Comparison of ENCODE assay signal across 24 mouse cellular contexts in the genomic region with DNA sequence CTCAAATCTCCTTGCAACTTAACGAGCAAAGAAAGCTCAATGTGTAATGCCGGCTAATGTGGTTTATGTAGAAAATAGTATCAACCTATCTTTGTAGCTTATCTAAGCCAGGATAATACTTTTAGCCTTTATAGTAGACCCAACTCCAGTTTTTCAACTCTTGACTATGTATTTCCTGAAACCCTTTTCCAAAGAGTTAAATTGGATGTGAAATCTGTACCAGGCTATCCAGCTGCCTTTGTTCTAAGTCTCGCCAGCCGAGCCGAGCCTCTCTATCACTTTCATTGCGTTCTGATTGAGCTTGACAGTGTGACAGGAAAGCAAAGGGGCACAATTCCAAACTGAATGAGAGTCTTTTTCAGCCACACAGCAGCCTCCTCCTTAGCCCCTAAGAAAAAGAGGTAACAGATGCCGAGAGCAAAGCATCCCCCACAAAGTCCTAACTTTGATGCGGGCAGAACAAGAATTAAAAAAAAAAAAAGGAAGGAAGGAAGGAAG.
DNase-seq lines count a peak whose midpoint lies in the region; ATAC-seq lines count a peak whose summit lies in the region.
"Had no signal": no experiment of that assay in that cellular context is flagged by ENCODE, and none has a peak within 500 bp of the region (broad histone marks: within the 10 kb centered on the region; RNA-seq: fewer than 3 reads in every experiment).

No protein-coding gene starts in this region.

- no peaks in the 10 kb centered on the region for H3K9me3 ChIP-seq in midbrain, embryonic 10.5 days (replicated peaks)
- H3K9me3 ChIP-seq in midbrain, embryonic 16.5 days (replicated peaks; ENCODE audit: control insufficient read depth, low read length, poor library complexity, severe bottlenecking), result no peaks in the 10 kb centered on the region
- H3K9me3 ChIP-seq in midbrain, embryonic 12.5 days, result no peaks in the 10 kb centered on the region
- H3K9me3 ChIP-seq: forebrain, embryonic 13.5 days; G1E; heart, embryonic 12.5 days; hindbrain, embryonic 15.5 days; limb, embryonic 13.5 days; liver, embryonic 13.5 days; stomach, embryonic 15.5 days had no signal

- H3K36me3 ChIP-seq in midbrain, embryonic 10.5 days, result no peaks in the 10 kb centered on the region
- H3K36me3 ChIP-seq in midbrain, embryonic 16.5 days (ENCODE audit: control insufficient read depth, insufficient read depth, low read length), result no peaks in the 10 kb centered on the region
- no peaks in the 10 kb centered on the region for H3K36me3 ChIP-seq in midbrain, embryonic 12.5 days
- H3K36me3 ChIP-seq: G1E; heart, embryonic 12.5 days; hindbrain, embryonic 15.5 days; limb, embryonic 13.5 days; liver, embryonic 13.5 days; stomach, embryonic 15.5 days had no signal

- H3K4me2 ChIP-seq in midbrain, embryonic 16.5 days (ENCODE audit: low read length), result no peak overlapping the region
- H3K4me2 ChIP-seq in midbrain, embryonic 12.5 days (replicated peaks), result peak overlapping the region; percentile 13; the same call in 1 of the 2 replicates
- H3K4me2 ChIP-seq: forebrain, embryonic 13.5 days; heart, embryonic 12.5 days; hindbrain, embryonic 15.5 days; limb, embryonic 13.5 days; liver, embryonic 13.5 days; lung, embryonic 14.5 days; stomach, embryonic 15.5 days had no signal

- no peak overlapping the region for H3K9ac ChIP-seq in midbrain, embryonic 16.5 days (ENCODE audit: low read depth, low read length)
- no peak overlapping the region for H3K9ac ChIP-seq in midbrain, embryonic 12.5 days (replicated peaks)
- H3K9ac ChIP-seq: forebrain, embryonic 13.5 days; heart, embryonic 12.5 days; hindbrain, embryonic 15.5 days; limb, embryonic 13.5 days; liver, embryonic 13.5 days; lung, embryonic 14.5 days; stomach, embryonic 15.5 days had no signal

- peak overlapping the region; percentile 82 for H3K27ac ChIP-seq in midbrain, embryonic 10.5 days (replicated peaks)
- no peak overlapping the region for H3K27ac ChIP-seq in midbrain, embryonic 16.5 days (ENCODE audit: low read length)
- H3K27ac ChIP-seq in midbrain, embryonic 12.5 days (replicated peaks), result peak overlapping the region; percentile 74
- H3K27ac ChIP-seq: forebrain, embryonic 13.5 days; gastrocnemius, adult 2 months; hindbrain, embryonic 15.5 days; limb, embryonic 13.5 days; liver, embryonic 13.5 days; stomach, embryonic 15.5 days had no signal

- H3K27me3 ChIP-seq in midbrain, embryonic 10.5 days (ENCODE audit: low read depth, poor library complexity, severe bottlenecking), result peaks cover 12% of the 10 kb centered on the region; the same call in 1 of the 2 replicates
- no peaks in the 10 kb centered on the region for H3K27me3 ChIP-seq in midbrain, embryonic 16.5 days (ENCODE audit: control insufficient read depth, insufficient read depth, low read depth, low read length)
- peaks cover 9% of the 10 kb centered on the region; the same call in 1 of the 2 replicates for H3K27me3 ChIP-seq in midbrain, embryonic 12.5 days
- H3K27me3 ChIP-seq: heart, embryonic 12.5 days; hindbrain, embryonic 15.5 days; limb, embryonic 13.5 days; liver, embryonic 13.5 days; stomach, embryonic 15.5 days had no signal

- peak; percentile 24 for DNase-seq in embryo, embryonic 10 days (ENCODE audit: low spot score)
- no peak for DNase-seq in embryo, embryonic 9.5 days (ENCODE audit: extremely low spot score)
- peak; percentile 57 for DNase-seq in midbrain, embryonic 10.5 days (ENCODE audit: low spot score)
- DNase-seq in kidney, postnatal 4 days, result no peak
- DNase-seq in spleen, adult 18-20 months, result no peak
- no peak for DNase-seq in lung, postnatal 10 days
- DNase-seq: adrenal gland, postnatal 14 days; cerebellum, adult 11 months; gastrocnemius, adult 2 months; heart, adult 11 months; kidney, adult 11 months; liver, embryonic 13.5 days; lung, embryonic 14.5 days; lung, postnatal 4 days; right cerebral cortex, postnatal 14 days; thymus, adult 18-20 months had no signal

- whole genome bisulfite sequencing in midbrain, embryonic 10.5 days, result 22% methylated on average over 8 of the region's 8 CpGs
- WGBS in midbrain, embryonic 16.5 days, result 18% methylated on average over 8 of the region's 8 CpGs
- WGBS in midbrain, embryonic 12.5 days, result 12% methylated on average over 8 of the region's 8 CpGs

- no peak overlapping the region for H3K4me3 ChIP-seq in midbrain, embryonic 10.5 days
- no peak overlapping the region for H3K4me3 ChIP-seq in midbrain, embryonic 16.5 days (ENCODE audit: low read depth, low read length)
- H3K4me3 ChIP-seq in midbrain, embryonic 12.5 days, result no peak overlapping the region
- H3K4me3 ChIP-seq: forebrain, embryonic 13.5 days; gastrocnemius, adult 2 months; heart, embryonic 12.5 days; hindbrain, embryonic 15.5 days; limb, embryonic 13.5 days; liver, embryonic 13.5 days; stomach, embryonic 15.5 days had no signal

- H3K4me1 ChIP-seq in midbrain, embryonic 10.5 days, result peaks cover 65% of the 10 kb centered on the region
- peaks cover 2% of the 10 kb centered on the region; the same call in 1 of the 2 replicates for H3K4me1 ChIP-seq in midbrain, embryonic 16.5 days (ENCODE audit: control insufficient read depth, insufficient read depth, low read length)
- peaks cover 29% of the 10 kb centered on the region for H3K4me1 ChIP-seq in midbrain, embryonic 12.5 days
- H3K4me1 ChIP-seq: heart, embryonic 12.5 days; hindbrain, embryonic 15.5 days; limb, embryonic 13.5 days; liver, embryonic 13.5 days; stomach, embryonic 15.5 days had no signal

- no peak for ATAC-seq in midbrain, embryonic 16.5 days
- ATAC-seq in midbrain, embryonic 12.5 days (ENCODE audit: low FRiP score, low read depth), result peak; percentile 73; the same call in 1 of the 2 replicates
- ATAC-seq: forebrain, embryonic 13.5 days had no signal

Comparison
In these comparisons a context has a peak if more than half of its experiments do, and no peak if none do; other contexts are left out.
1. DNase-seq: peak in embryo, embryonic 10 days (single experiment) and midbrain, embryonic 10.5 days (single experiment); none in embryo, embryonic 9.5 days (single experiment), kidney, postnatal 4 days (0 of 2), spleen, adult 18-20 months (0 of 2) and lung, postnatal 10 days (single experiment).